Mouse (Mus musculus): ENCODE results near the gene Sprn. TPM values are rescaled to one million over a fixed set of nuclear protein-coding genes. Genes with fewer than 3 reads are reported as not detected.

The Sprn gene
- polyA plus RNA-seq, 1 experiment from 2014 or later = 0.10 TPM

- Histone ChIP-seq H3K9me3 (ENCODE audit: low read length) (no peaks in the 10 kb centered on the region), H3K36me3 (ENCODE audit: insufficient read depth, low read length) (peaks cover 5% of the 10 kb centered on the region; the same call in 1 of the 2 replicates), H3K9ac (replicated peaks; ENCODE audit: low read depth) (peak overlapping the region; percentile 75), H3K4me2 (replicated peaks; ENCODE audit: low read depth, low read length) (peak overlapping the region; percentile 87), H3K27ac (ENCODE audit: low read length) (peak overlapping the region; percentile 55), H3K27me3 (replicated peaks; ENCODE audit: insufficient read depth, low read length) (no peaks in the 10 kb centered on the region), H3K4me3 (ENCODE audit: low read depth, low read length) (peak overlapping the region; percentile 65), H3K4me1 (ENCODE audit: insufficient read depth, low read depth, low read length) (peaks cover 10% of the 10 kb centered on the region)
- TF ChIP-seq CTCF (IDR thresholded peaks at IDR 0.05) (no peak), EP300 (IDR thresholded peaks at IDR 0.05) (no peak)
- ATAC-seq = peak; percentile 98
- DNase-seq (ENCODE audit: low spot score) = peak; percentile 98
- WGBS = 3% methylated on average over 39 of the region's 40 CpGs
These were observed 29.2 kb downstream of the Sprn start for GRCm38 (mm10) chr7:140125278-140126021.

DNA sequence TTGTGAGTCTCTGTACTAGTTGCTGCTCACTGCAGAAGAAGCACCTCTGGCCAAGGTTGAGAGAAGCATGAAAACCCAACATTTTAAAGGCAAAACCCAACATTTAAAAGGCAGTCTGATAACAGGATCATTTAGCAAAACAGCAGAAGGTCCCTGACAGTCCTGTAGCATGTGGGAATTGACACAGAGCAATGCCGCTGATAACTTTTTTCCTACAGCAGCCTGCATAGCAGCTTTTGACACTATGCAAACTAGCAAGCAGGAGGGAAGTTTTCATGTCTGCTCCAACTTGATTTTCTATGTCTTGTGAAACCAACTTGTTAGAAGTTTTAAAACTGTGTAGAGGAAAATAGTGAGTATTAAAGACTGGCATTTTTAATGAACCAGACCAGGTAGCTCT is 30.3 kb downstream of the Sprn start:
- DNase-seq (ENCODE audit: low spot score) (no peak), ATAC-seq (no peak)
- no peaks in the 10 kb centered on the region for H3K27me3 ChIP-seq (replicated peaks; ENCODE audit: insufficient read depth, low read length)
- no peaks in the 10 kb centered on the region for H3K36me3 ChIP-seq (ENCODE audit: insufficient read depth, low read length)
- 92% methylated on average over 1 of the region's 1 CpGs for WGBS
- H3K4me2 ChIP-seq (replicated peaks; ENCODE audit: low read depth, low read length) = no peak overlapping the region
- H3K9me3 ChIP-seq (ENCODE audit: low read length) = no peaks in the 10 kb centered on the region
- no peak overlapping the region for H3K27ac ChIP-seq (ENCODE audit: low read length)
- TF ChIP-seq EP300 (IDR thresholded peaks at IDR 0.05) (no peak), CTCF (IDR thresholded peaks at IDR 0.05) (no peak)
- H3K4me1 ChIP-seq (ENCODE audit: insufficient read depth, low read depth, low read length) = peaks cover 10% of the 10 kb centered on the region
- H3K9ac ChIP-seq (replicated peaks; ENCODE audit: low read depth) = no peak overlapping the region
- H3K4me3 ChIP-seq (ENCODE audit: low read depth, low read length) = no peak overlapping the region

GRCm38 (mm10) chr7:140122765-140123164 is 31.9 kb downstream of the Sprn start:
- Histone ChIP-seq H3K4me3 (ENCODE audit: low read depth, low read length) (no peak overlapping the region), H3K4me2 (replicated peaks; ENCODE audit: low read depth, low read length) (no peak overlapping the region), H3K27ac (ENCODE audit: low read length) (no peak overlapping the region), H3K27me3 (replicated peaks; ENCODE audit: insufficient read depth, low read length) (no peaks in the 10 kb centered on the region), H3K4me1 (ENCODE audit: insufficient read depth, low read depth, low read length) (peaks cover 10% of the 10 kb centered on the region), H3K36me3 (ENCODE audit: insufficient read depth, low read length) (no peaks in the 10 kb centered on the region), H3K9ac (replicated peaks; ENCODE audit: low read depth) (no peak overlapping the region), H3K9me3 (ENCODE audit: low read length) (no peaks in the 10 kb centered on the region)
- no peak for ATAC-seq
- no peak for DNase-seq (ENCODE audit: low spot score)
- 37% methylated on average over 4 of the region's 4 CpGs for WGBS
- TF ChIP-seq CTCF (IDR thresholded peaks at IDR 0.05) (no peak), EP300 (IDR thresholded peaks at IDR 0.05) (no peak)

- Histone ChIP-seq H3K27me3 (replicated peaks; ENCODE audit: insufficient read depth, low read length) (no peaks in the 10 kb centered on the region), H3K4me2 (replicated peaks; ENCODE audit: low read depth, low read length) (no peak overlapping the region), H3K27ac (ENCODE audit: low read length) (no peak overlapping the region), H3K4me1 (ENCODE audit: insufficient read depth, low read depth, low read length) (peaks cover 4% of the 10 kb centered on the region; the same call in 1 of the 2 replicates), H3K9ac (replicated peaks; ENCODE audit: low read depth) (no peak overlapping the region), H3K9me3 (ENCODE audit: low read length) (no peaks in the 10 kb centered on the region), H3K36me3 (ENCODE audit: insufficient read depth, low read length) (no peaks in the 10 kb centered on the region), H3K4me3 (ENCODE audit: low read depth, low read length) (no peak overlapping the region)
- WGBS = 57% methylated on average over 13 of the region's 13 CpGs
- DNase-seq (ENCODE audit: low spot score) (no peak), ATAC-seq (no peak)
- TF ChIP-seq CTCF (IDR thresholded peaks at IDR 0.05) (no peak), EP300 (IDR thresholded peaks at IDR 0.05) (no peak)
These were observed 33.3 kb downstream of the Sprn start for GRCm38 (mm10) chr7:140121338-140121910.

- Histone ChIP-seq H3K9me3 (ENCODE audit: low read length) (no peaks in the 10 kb centered on the region), H3K27ac (ENCODE audit: low read length) (no peak overlapping the region), H3K9ac (replicated peaks; ENCODE audit: low read depth) (no peak overlapping the region), H3K27me3 (replicated peaks; ENCODE audit: insufficient read depth, low read length) (no peaks in the 10 kb centered on the region), H3K4me2 (replicated peaks; ENCODE audit: low read depth, low read length) (no peak overlapping the region), H3K4me3 (ENCODE audit: low read depth, low read length) (no peak overlapping the region), H3K4me1 (ENCODE audit: insufficient read depth, low read depth, low read length) (peaks cover 4% of the 10 kb centered on the region; the same call in 1 of the 2 replicates), H3K36me3 (ENCODE audit: insufficient read depth, low read length) (no peaks in the 10 kb centered on the region)
- ATAC-seq (no peak), DNase-seq (ENCODE audit: low spot score) (no peak)
- no peak for TF ChIP-seq CTCF (IDR thresholded peaks at IDR 0.05)
- no peak for TF ChIP-seq EP300 (IDR thresholded peaks at IDR 0.05)
- WGBS = 86% methylated on average over 2 of the region's 2 CpGs
These were observed 34.2 kb downstream of the Sprn start for GRCm38 (mm10) chr7:140120484-140120883.

GRCm38 (mm10) chr7:140116329-140117054 is 38.2 kb downstream of the Sprn start, which contains the start of gene Echs1:
Gene Echs1, minus strand, starts transcription at chr7:140116476.
- Histone ChIP-seq H3K36me3 (ENCODE audit: insufficient read depth, low read length) (0 out of 2 replicates have a peak, but pooled peaks cover 3% of the 10 kb centered on the region), H3K4me1 (ENCODE audit: insufficient read depth, low read depth, low read length) (no peaks in the 10 kb centered on the region; the same call in 1 of the 2 replicates), H3K9ac (replicated peaks; ENCODE audit: low read depth) (peak within 1 kb of the TSS; percentile 74), H3K27ac (ENCODE audit: low read length) (peak within 1 kb of the TSS; percentile 98), H3K4me3 (ENCODE audit: low read depth, low read length) (peak within 1 kb of the TSS; percentile 82), H3K9me3 (ENCODE audit: low read length) (no peaks in the 10 kb centered on the region), H3K4me2 (replicated peaks; ENCODE audit: low read depth, low read length) (peak within 1 kb of the TSS; percentile 83), H3K27me3 (replicated peaks; ENCODE audit: insufficient read depth, low read length) (no peaks in the 10 kb centered on the region)
- ATAC-seq (peak; percentile 93), DNase-seq (ENCODE audit: low spot score) (peak; percentile 96)
- no peak; the same call in 1 of the 2 replicates for TF ChIP-seq EP300 (IDR thresholded peaks at IDR 0.05)
- no peak for TF ChIP-seq CTCF (IDR thresholded peaks at IDR 0.05)
- WGBS = 4% methylated on average over 28 of the region's 28 CpGs
